Mouse (Mus musculus): Measurements from ENCODE around the gene Btg1-ps2.
"Not testable (repeated sequence)": the region's sequence is repeated elsewhere in the genome, so short reads cannot be mapped to it uniquely, and the experiment has no call there.

Gene Btg1-ps2

DNA sequence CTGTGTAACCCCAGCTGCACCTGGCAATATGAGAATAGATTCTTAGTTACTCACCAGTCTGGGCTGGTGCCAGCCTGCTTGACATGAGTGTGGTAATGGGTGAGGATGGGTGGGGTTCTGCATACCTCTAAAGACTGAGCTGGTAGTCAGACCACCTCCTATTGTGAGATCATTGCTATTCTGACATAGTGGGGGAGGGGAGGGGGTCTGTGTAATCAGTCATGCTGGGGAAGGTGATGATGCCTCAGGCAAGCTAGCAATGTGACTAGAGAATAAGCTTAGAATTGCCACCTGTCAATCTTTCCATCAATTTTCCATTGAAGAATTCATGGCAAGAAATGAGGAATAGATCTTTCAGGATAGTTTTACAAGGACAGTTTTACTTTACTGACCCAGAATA, at the start of gene Btg1-ps2:
TSS of gene Btg1-ps2 (minus strand) at position 101 of the 400 bp plus-strand sequence.
- not testable (repeated sequence) for DNase-seq (ENCODE audit: low spot score in 2 of 2)

DNA sequence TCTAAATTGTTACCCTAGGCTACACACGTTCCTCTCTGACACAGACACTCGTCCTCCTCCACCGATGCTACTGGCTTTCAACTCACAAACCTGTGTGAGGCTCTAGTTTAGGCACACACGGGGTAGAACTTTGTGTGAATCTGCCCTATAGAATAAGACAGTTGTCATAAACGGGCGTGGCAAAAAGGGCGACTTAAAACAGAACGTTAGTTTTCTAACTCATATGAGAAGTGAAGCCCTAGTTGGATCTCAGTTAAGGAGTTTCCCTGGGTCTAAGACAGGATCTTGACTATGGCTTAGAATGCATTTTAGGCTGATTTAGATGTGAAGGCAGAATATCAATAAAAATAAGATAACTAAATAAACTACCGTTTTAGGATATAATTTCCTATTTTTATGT, 42.1 kb upstream of the Btg1-ps2 start, which contains the start of gene Rhox11:
TSS of gene Rhox11 (minus strand) at position 101 of the 400 bp plus-strand sequence.
- DNase-seq (ENCODE audit: low spot score in 2 of 2) = no peak

DNA sequence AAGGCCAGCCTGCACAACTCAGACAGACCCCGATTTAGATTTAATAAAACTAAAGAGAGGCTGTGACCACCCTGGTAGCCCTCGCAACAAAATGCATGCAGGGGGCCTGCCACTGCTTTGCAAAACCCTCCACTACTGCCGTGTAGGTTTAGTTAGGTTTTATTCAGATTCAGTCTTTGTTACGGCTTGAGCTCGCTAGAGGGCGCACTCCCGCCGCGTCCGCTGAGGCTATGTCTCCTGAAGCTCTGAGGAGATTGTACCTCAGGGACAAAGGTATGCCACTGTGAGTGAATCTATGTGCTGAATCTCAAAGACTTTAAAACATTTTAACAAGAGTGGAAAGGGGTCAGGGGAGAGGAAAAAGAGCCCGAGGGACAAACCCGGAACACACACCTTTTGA, 41.3 kb upstream of the Btg1-ps2 start:
- peak; percentile 3 to 8 for DNase-seq (ENCODE audit: low spot score in 2 of 2)

DNA sequence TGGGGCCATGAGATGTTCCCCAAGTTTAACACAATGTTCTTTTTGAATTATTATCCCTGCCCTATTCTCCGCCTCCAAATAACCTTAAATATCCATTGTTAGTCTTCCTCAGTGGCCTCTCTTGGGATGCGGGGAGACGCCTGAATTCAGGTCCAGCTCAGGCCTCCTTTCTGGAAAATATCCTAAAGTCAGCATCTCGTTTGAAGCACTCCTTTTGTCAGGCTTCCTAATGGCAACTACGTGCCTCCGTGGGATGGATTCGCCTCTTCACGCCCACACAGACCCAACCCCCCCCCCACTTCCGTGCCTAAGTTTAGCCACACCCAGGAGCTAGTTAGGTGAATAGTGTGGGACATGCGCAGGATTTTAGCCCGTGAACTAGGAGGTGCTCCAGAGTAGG, 23.3 kb upstream of the Btg1-ps2 start, which contains the start of gene Rhox10:
TSS of gene Rhox10 (plus strand) at position 301 of the 400 bp plus-strand sequence.
- DNase-seq (ENCODE audit: low spot score in 2 of 2) = no peak

DNA sequence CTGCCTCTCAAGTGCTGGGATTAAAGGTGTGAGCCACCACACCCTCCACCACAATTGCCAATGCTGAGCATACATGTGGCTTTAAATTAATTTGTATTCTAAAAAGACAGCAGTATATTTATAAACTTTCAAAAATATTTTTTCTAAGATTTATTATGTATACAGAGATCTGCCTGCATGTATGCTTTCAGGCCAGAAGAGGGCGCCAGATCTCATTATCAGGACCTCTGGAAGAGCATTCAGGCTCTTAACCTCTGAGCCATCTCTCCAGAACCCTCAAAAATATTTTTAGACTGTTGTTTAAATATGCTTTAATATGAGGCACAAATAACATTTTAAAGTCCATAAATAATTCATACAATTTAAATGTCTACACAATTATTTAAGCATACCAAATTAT, 18.6 kb upstream of the Btg1-ps2 start:
- no peak for DNase-seq (ENCODE audit: low spot score in 2 of 2)

DNA sequence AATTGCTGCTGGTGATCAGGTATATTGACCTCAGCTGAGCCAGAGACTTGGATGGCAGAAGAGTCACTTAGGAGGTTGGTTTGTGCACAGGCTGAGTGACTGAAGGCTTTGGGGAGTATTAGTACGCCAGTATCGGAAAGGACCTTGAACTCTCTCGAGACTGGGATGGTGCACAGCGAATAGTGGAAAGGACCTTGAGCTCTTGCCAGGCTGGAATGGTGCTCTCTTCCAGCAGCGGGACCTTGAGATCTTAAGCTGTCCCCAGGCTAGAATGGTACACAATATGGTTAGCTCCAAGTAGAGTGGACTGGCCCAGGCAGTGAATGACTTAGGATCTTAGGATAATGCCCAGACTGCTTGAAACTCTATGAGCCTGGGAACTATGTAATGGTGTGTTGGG, 3.2 kb downstream of the Btg1-ps2 start:
- DNase-seq (ENCODE audit: low spot score in 2 of 2) = no peak

DNA sequence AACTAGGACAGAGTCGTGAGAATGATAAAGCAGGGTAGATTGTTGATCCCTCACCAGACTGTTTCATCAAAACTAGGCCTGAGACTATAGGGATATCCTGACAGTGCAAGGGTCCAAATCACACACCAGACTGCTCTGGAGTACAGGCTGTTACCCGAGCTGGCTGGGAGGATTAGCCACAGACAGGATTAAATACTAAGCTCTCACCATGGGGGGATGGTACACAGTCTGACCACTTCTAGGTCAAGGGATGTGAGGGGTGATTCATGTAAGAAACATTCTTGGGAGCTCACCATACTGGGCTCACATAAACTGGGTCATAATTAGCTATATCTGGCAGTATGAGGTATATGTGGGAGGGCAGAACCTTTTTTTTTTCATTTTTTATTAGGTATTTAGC, 9.1 kb downstream of the Btg1-ps2 start:
- no peak for DNase-seq (ENCODE audit: low spot score in 2 of 2)

DNA sequence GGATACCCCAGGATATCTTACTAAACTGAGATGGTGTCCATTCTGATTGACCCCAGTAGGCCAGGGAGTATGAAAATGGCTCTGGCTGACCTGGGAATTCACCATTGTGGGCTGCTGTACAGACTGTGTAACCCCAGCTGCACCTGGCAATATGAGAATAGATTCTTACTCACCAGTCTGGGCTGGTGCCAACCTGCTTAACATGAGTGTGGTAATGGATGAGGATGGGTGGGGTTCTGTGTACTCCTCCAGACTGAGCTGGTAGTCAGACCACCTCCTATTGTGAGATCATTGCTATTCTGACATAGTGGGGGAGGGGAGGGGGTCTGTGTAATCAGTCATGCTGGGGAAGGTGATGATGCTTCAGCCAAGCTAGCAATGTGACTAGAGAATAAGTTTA, 24.3 kb downstream of the Btg1-ps2 start, which contains the start of gene Btg1-ps1:
TSS of gene Btg1-ps1 (minus strand) at position 219 of the 400 bp plus-strand sequence.
- DNase-seq (ENCODE audit: low spot score in 2 of 2) = not testable (repeated sequence)

DNA sequence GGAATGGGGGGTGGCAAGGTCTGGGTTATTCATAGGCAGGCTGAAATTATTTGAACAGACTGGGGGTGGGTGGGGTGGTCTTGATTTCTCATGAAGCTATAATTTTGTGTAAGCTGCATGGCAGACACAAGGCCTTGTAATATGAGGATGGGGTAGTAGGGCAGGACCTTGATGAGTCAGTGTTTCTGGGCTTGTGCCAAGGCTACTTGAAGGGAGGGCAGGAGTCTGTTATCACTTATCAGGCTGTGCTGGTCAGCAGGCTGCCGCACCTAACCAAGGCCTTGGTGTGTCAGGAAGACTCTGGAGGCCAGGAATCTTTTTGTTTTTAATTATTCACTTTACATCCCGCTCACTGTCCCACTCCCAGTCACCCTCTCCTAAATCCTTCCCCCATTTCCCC, 34.2 kb downstream of the Btg1-ps2 start:
- DNase-seq (ENCODE audit: low spot score in 2 of 2) = no peak
